Mouse (Mus musculus) urinary bladder, adult 18-20 months (tissue): ENCODE data around the gene Smc6.

Experiments used
- DNase-seq, 2 experiments: peaks; one replicate each; pipeline ENCODE4 v3.0.0; 2022; ENCODE audit warnings: low spot score in 2 of 2, mixed read lengths in 2 of 2

The Smc6 gene

DNA sequence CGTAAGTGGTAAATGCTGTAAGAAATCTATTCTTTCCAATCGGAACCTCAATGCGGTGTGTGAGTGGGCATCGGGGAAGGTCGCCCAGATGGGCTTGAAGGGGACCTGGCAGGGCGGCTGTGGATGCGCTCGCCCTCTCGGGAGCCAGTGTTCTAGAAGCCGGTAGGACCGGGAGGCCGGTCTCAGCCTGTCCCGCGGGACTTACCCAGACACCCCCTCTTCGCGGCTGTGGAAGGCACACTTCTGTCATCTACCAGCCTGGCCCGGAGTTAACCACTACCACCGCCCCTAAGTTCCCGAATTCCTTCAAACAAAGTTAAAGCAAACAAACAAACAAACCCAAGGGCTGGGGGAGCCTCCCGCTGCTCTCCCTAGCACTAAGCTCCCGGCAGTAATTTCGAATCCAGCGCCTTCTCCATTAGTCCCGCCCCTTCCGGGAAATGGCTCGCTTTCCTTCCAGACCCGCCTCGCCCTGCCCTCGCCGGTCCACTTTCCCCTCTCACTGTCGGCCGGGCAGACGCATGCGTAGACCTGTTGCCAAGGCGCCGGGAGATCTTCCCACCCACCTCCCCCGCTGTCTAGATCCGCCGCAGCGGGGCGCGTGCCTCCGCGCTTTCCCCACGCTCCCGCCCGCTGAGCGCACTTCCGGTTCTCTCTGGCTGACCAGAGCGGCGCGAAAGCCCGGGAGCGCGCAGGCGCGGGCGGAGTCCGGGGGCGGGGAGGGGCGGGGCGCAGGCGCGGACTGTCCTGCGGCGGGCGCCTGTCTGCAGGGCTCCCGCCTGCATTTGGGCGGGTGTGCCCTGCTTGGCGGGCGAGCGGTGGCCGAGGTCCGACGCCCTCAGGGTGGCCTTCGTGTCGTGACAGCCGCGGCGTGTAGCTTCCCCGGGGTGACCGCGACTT is at the start of gene Smc6, which contains the start of gene Gen1:
Gene Smc6, plus strand, starts transcription at position 505 of the 900 bp plus-strand sequence.
Gene Gen1, minus strand, starts transcription at position 420 of the 900 bp plus-strand sequence.
- peak; percentile 92 to 95 for DNase-seq

DNA sequence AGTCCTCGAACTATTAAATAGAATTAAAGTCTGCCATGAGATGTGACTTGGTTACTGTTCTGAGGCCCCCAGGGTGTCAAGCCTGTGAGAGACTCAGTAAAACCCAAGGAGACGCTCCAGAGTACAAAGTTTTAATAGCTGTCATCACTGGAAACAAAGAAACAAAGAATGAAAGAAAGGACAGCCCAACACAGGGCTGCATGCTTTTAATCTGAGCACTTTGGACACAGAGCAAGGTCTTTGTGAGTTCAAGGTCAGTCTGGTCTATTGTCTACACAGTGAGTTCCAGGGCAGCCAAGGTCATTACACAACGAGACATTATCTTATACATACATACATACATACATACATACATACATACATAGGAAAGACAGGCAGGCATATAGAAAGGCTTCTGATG is 49.2 kb upstream of the Smc6 start:
- DNase-seq, result no peak

DNA sequence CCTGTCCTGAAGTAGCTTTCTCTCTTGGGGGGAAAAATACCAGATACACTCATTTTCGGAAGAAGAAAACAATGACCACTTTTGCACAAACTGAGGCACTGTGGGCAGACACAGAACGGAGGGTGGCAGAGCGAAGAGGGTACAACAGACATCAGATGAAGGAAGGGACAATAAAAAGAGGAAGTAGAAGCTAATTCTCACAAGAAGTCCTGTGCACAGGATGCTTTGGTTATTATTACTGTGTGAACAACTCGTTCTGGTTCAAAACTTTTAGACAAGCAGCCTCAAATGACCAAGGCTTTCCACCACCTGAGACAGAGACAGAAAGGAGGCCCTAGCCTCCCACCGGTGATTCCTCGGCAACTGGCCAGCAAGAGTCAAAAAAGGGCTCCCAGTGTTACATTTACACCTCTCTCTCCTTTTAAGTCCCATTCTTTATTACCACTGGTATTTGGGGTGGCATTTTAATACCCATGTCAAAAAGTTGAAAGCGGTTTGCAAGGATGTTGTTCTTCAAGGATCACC is 47.9 kb upstream of the Smc6 start:
- DNase-seq, result no peak

DNA sequence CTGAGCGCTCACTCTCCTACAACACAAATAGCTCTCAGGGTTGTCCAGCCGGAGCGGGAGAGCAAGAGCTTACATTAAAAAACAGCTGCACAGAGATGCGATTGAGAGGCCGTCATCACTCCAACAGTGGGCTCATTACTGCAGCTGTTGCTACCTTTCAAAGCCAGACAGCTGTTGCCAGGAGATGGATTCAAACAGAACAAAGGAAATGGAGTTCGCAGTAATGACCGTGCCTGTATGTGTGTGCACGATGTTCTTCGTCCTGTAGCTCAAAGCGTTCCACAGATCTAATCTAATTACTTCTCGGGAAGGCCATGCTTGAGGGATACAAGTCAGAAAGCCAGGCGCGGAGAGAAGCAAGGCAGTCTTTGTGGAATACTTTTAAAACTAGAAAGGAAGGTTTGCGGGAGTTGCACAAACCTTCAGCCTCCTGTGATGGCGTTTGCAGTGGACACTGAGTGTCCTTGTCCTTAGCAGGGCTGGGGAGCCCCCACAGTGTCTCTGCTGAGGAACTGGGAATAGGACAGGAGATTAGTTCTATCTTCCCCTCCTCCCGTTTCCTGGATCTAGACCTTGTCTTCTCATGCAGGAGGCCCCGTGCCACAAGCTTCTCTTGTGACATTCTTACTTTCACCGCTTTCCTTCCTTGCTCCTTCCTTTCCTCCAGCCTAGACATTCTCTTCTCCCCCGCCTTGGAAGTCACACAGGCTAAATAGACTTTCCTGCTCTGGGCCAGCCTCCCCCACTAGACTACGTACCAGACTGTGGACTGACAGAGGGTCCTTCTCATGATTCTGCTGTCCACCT is 44.0 kb upstream of the Smc6 start:
- DNase-seq, result no peak

DNA sequence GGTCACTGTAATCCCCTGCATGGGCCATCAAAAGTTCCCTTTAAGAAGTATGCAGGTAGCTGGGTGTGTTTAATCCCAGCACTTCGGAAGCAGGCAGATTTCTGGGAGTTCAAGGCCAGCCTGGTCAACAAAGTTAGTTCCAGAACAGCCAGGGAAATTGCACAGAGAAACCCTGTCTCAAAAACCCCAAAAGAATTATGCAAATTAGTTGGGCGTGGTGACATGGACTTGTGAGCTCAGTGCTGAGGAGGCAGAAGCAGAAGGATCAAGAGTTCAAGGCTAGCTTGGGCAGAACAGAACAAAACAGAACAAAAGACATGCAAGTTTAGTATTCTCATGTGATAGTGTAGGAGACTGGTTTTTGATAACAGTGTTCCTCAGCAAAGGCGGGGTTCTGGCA is 43.1 kb upstream of the Smc6 start:
- DNase-seq, result no peak

DNA sequence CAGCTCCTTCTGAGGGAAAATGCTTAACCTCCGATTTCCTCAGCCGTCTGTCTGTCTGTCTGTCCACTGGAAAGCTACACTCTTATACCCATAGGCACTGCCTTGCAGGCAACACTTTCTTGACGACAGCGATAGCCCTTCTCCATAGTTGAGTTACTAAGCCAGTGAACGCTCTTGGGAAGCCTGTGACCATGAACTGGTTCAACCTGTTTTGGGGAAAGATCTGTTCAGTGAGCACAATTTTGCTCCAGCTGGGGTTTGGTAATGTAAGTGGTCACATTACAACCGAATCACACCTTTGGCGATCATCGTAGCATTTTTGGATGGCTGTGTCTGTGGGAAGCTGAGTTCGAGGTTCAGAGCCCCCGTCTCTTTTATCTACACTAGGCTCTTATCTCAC is 42.6 kb upstream of the Smc6 start:
- DNase-seq, result no peak

DNA sequence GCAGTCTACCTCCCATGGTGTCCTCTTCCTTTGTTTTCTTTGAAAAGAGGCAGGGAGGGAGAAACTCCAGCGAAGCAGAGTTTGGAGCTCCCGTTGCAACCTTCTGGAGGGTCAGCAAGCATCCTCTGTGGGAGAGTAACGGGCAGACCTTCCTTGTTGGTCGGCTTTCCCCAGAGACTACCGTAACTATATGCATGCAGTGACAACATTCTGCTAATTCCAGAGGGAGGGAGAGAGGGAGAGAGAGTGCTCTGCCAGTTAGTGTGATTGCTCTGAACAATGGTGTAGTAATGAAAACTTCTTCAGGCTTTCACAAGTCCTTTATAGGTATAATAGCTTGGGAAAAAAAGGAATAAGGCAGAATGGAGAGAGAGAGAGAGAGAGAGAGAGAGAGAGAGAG is 41.0 kb upstream of the Smc6 start:
- DNase-seq, result no peak

DNA sequence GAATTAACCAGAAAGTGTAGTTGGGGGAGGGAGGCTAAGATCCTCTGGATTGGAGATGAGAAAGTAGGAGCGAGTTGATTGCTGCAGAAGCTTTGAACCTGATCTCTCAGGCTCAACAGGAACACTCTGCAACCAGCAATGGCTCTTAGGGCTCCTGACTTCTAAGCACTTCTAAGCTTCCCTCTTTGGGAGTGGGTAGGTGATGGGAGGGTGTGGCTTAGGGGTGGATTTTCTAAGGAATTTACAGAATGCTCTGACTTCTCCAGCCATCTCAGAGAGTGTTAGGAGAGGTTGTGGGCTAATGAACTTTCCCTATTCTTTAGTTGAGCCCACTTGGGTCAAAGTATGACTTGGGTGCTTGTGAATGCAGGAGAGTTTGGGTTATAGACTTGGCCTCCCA is 39.6 kb upstream of the Smc6 start:
- no peak for DNase-seq

DNA sequence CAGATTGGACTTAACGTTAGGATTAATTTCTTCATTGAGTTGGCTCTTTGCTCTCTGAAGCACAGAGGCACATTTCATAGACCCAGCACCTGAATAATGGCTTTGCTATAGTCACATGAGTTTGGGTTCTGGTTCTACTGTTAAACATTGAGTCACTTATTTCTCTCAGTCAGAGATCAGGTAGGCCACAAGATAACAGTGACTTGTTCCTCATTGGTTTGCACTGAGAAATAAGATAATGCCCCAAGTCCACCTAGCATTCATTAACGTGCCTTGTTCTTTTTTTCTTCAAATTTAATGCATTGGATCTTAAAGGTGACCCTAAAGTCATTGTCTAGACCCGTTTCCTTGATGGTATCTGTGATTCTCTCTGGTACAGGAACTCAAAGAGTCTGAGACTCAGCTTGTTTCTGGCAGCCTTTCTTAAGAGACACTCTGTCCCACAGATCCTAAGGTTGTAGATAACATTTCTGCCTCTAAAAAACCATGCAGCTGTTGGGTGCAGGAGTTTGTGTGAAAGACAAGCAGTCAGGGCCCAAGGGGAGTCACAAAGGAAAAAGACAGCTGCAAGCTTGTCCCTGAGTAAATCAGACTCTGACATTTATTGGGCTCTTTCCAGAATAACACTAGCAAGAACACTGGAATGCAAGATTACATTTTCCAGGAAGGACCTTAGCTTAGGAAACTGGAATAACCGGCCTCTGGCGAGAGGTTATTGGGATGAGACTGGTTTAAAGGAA is 39.0 kb upstream of the Smc6 start:
- no peak for DNase-seq

DNA sequence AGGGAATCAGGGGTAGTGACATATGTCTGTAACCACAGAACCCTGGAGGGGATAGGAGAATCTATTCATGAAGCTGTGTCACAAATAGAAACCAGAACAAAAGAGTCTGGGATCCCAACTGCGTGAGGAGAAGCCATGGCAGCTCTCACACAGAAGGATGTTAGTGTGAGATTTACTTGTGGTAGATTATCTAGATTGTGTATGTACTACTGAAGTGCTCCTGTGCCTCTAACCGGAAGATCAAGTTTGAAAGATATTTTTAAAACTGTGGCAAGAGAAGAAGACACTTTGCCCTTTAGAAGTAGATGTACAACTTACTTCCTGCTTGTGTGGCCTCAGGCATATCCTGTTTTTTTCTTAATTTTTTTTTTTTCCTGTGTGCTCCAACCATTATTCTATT is 35.4 kb upstream of the Smc6 start:
- DNase-seq, result no peak

DNA sequence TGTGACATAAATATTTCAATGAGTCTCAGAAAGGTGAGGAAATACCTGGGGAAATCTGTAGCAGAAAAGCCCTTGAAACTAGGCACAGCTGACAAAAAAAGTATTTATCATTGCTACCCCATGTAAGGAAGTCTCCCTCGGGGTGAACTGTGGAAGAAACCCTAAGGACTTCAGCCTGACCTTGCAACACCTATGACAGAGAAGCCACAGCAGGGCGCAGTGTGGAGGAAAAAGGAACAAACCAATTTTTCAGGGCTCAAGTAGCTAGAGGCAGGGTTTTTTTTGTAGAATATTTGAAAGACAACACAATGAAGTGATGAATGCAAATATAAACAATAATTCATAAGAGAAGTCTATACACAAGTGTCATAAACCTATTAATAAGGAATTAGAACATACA is 29.7 kb upstream of the Smc6 start:
- no peak for DNase-seq

DNA sequence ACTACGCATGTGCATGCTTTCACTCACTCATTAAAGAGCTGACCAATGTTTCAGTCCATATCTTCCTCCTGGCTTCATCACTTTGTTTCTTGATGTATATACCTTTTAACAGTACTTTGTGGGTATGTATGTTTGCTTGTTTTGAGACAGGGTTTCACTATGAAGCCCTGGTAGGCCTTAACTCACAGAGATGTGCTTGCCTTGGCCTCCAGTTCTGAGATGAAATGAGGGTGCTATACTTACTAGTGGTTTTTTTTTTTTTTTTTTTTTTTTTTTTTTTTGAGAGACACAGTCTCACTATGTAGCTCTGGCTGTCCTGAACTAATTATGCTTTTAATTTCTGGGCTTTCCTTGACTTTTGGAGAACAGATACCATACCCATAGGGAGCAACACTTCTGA is 18.2 kb upstream of the Smc6 start:
- no peak for DNase-seq

DNA sequence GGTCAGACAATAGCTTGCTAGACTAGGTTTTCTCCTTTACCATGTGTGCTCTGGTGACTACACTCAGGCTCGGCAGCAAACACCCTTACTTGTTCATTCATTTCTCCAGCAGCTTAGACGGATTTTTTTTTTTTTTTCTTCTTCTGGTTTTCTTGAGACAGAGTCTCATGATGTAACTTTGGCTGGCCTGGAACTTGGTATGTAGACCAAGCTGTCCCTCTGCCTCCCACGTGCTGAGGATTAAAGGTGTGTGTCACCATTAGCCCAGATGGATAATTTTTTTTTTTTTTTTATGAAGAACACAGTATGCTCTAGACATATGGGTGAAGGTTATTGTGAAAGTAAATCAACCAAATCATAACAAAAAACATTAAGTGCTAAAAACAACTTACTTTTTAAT is 15.4 kb upstream of the Smc6 start:
- DNase-seq, result no peak

DNA sequence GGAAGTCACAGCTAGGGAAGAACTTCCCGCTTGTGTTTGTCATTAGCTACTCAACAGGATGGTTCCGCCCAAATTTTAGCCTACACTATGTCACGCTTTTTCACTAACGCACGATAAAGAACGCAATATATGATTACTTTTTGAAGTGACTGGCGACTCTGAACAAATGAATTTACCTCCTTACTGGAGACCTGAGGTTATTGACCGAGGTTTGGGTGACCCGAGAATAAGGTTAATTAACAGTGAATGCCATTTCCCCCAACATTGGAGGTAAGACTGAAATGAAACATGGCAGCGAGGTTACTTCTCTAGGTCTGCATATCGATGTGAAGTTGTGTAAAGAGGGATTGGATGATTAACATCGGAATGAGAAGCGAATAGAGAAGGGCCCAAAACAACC is 791 bp upstream of the Smc6 start:
- DNase-seq, result no peak

DNA sequence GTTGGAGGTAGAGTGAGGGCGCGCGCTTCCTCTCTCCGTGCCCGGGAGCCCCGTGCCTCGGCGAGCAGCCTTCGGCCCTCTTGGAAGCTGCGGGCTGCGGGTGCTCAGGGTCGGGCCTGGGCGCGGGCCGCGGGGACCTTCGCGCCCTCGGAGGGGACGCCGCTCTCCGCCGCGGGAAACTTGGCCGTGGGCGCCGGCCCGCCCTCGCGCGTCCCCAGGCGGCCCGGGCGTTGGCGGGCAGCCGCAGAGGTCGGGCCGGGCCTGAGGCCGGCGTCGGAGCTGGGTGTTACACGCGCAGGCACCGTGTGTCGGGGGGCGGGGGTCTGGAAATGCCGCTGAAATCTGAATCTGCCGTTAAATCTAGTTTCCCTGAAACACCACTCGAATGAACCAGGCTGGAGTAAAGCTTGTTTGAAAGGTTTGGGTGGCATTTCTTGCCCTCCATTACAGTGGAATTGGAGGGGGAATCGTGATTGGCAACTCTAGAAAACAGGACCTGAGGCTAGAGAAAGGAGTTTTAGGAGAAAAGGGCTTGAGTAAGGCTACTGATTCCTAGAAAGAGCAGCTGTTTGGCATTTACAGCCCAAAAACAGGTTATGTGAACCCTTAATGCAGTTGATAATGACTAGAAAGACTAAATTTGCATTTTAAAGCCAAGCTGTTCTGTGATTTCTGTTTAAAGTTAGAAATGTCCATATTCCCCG is 748 bp downstream of the Smc6 start:
- DNase-seq, result no peak

DNA sequence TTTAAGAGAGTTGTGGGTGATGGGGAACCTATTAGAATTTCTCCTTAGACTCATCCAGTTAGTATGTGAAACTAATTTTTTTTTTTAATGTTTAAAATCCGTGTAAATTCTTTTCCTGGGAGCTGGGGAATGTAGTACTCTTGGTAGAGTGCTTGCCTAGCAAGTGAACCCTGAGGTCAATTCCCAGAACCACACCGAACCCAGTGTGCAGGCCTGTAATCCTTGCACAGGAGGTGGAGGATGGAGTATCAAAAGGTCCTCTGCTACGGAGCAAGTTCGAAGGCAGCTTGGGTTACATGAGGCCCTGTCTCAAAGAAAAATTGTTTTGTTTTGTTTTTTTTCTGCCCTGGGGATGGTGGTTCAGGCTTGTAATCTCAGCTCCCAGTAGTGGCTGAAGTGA is 1.3 kb downstream of the Smc6 start:
- no peak for DNase-seq

DNA sequence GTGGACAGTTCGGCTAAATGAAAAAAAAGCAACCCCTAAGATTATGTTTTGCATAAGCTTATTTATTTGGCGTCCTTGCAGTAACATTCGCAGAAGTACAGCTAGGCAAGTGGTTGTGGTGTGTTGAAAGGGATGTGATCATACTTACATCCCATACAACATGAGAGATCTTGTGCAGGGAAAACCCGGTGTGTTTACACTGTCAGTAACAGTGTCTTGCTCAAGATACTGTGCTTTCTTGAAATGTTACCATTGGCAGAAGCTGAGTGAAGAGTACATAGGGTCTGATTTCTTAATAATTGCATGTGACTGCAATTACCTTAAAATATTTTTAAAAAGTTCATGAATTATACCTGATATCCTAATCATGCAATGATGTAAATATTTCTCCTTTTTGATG is 6.9 kb downstream of the Smc6 start:
- DNase-seq, result no peak

DNA sequence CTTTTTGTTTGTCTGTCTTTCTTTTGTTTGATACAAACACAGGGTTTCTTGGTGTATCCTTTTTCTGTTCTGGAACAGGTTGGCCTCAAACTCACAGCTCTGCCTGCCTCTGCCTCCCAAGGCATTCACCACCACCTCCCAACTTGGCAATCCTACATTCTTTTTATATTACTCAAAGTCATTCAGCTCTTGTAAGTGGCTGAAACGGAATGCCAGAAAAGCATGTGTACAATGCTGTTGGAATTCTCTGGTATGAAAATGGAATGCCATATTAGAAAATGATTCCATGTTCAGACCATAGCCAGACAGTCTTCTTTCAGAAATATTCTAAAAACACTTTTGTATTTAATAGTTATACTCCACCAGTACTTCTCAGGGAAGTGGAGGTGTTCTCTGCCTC is 7.5 kb downstream of the Smc6 start:
- no peak for DNase-seq

DNA sequence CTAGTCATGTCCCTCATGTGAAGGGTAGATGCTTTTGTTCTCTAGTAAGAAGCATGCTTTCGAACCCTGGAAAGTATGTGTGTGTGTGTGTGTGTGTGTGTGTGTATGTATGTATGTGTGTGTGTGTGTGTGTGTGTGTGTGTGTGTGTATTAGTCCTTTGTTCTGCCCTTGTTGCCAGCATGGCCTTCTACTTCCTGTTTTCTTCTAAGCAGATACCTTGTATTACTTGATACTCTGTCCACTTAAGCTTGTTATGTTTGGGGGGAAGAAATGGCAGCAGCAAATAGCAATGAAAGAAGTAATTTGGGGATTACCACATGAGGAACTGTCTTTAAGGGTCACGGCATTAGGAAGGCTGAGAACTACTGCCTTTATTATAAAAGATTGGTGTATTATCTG is 10.9 kb downstream of the Smc6 start:
- DNase-seq, result no peak

DNA sequence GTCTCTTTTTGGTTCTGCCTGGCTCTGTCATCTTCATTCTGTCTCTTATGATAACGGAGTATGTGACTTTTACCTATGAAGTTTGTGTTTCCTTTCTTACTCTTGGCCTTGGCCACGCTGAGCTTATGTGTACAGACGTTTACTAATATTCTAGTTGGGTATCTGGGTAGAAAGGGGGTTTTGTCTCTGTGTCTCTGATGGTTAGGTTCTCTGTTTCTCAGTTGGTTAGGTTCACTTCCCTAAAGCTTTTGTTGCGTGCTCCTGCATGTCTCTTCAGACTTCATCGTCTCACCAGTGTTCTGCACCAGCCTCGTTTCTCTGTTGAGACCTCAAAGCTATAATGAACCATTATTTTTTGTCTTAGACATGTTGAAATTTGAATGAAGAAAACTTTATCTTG is 11.5 kb downstream of the Smc6 start:
- DNase-seq, result no peak

DNA sequence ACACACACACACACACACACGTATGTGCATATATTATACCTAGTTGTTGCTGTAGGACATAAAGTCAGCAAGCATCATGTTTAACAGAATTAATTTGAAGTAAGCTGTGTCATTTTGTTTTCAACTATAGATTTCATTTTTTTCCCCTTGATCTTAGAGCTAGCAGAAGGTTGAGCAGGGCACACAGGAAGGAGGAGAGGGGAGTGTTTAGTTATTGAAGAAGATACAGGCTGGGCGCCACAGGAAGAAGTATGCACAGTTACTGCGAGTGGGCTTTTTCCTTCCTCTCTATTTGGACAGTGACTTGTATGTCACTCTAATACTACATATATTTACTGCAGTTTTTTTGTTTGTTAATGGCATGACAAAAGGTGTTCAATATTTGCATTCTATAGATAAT is 14.2 kb downstream of the Smc6 start:
- no peak for DNase-seq
